Mouse (Mus musculus) ES-E14 (cell line): ENCODE measurements at regions not wholly inside any gene's neighbourhood (a gene's known extent, or its start where the extent isn't known, plus 50 kb on each side); places are given as distances from the start of the nearest gene placed in this dataset.

ENCODE experiments used
- CHD2 ChIP-seq: IDR thresholded peaks from 2 replicates; pipeline ENCODE4 v1.6.1; 2014; ENCODE audit warnings: mild to moderate bottlenecking, low read depth, low read length, inconsistent platforms
- ZNF384 ChIP-seq: IDR thresholded peaks from 2 replicates; pipeline ENCODE4 v1.6.1; 2012; ENCODE audit warnings: low read depth, low read length, inconsistent platforms

GRCm38 (mm10) chr6:51362475-51363226, 69.8 kb upstream of the Nfe2l3 start:
- TF ChIP-seq CHD2 (no peak), ZNF384 (no peak)
